Mouse (Mus musculus) liver, adult (tissue): Measurements from ENCODE around the gene Inpp5d.

Experiments used
- GATA4 ChIP-seq: IDR thresholded peaks from 2 replicates; pipeline ENCODE4 v1.6.1; 2014; ENCODE audit warnings: mild to moderate bottlenecking, low read length; ENCODE audit not compliant: insufficient replicate concordance

Gene Inpp5d

GRCm38 (mm10) chr1:87614576-87615295 lies 5.4 kb upstream of the Inpp5d start:
- no peak for TF ChIP-seq GATA4

GRCm38 (mm10) chr1:87620693-87621092 lies 581 bp downstream of the Inpp5d start:
- no peak for TF ChIP-seq GATA4

GRCm38 (mm10) chr1:87621146-87621857 lies 1.2 kb downstream of the Inpp5d start:
- no peak for TF ChIP-seq GATA4

- TF ChIP-seq GATA4: no peak
Observed at GRCm38 (mm10) chr1:87621858-87622279, 1.8 kb downstream of the Inpp5d start.

GRCm38 (mm10) chr1:87623977-87624666 lies 4.0 kb downstream of the Inpp5d start:
- TF ChIP-seq GATA4: no peak

- no peak for TF ChIP-seq GATA4
Observed at GRCm38 (mm10) chr1:87624826-87625225, 4.7 kb downstream of the Inpp5d start.

- no peak for TF ChIP-seq GATA4
Observed at GRCm38 (mm10) chr1:87625254-87626025, 5.3 kb downstream of the Inpp5d start.

GRCm38 (mm10) chr1:87626344-87626743 lies 6.2 kb downstream of the Inpp5d start:
- no peak for TF ChIP-seq GATA4

- no peak for TF ChIP-seq GATA4
Observed at GRCm38 (mm10) chr1:87628085-87628484, 8.0 kb downstream of the Inpp5d start.

- TF ChIP-seq GATA4: no peak
Observed at GRCm38 (mm10) chr1:87631584-87631983, 11.5 kb downstream of the Inpp5d start.

- no peak for TF ChIP-seq GATA4
Observed at GRCm38 (mm10) chr1:87632163-87632562, 12.1 kb downstream of the Inpp5d start.

GRCm38 (mm10) chr1:87636716-87637117 lies 16.6 kb downstream of the Inpp5d start:
- no peak for TF ChIP-seq GATA4

GRCm38 (mm10) chr1:87637121-87637877 lies 17.2 kb downstream of the Inpp5d start:
- TF ChIP-seq GATA4: no peak

- no peak for TF ChIP-seq GATA4
Observed at GRCm38 (mm10) chr1:87637878-87638600, 17.9 kb downstream of the Inpp5d start.

GRCm38 (mm10) chr1:87639724-87640123 lies 19.6 kb downstream of the Inpp5d start:
- no peak for TF ChIP-seq GATA4
